Mouse (Mus musculus) MEL (cell line): Measurements from ENCODE around the gene Mlc1.

Source experiments
- CHD2 ChIP-seq: IDR thresholded peaks from 2 replicates; pipeline ENCODE4 v1.6.1; 2011; ENCODE audit warnings: low read length, improper control_type of control experiment
- CTCF ChIP-seq, 3 experiments: IDR thresholded peaks in 2 of 3; conservative IDR thresholded peaks in 1 of 3; 2 replicates each; pipeline ENCODE4 v1.5.1; 2011 to 2012; ENCODE audit warnings: low read length in 3 of 3, low read depth in 2 of 3, mild to moderate bottlenecking in 2 of 3, improper control_type of control experiment in 1 of 3, inconsistent platforms in 1 of 3, mixed read lengths in 1 of 3, moderate library complexity in 1 of 3; ENCODE audit not compliant: control insufficient read depth in 1 of 3, insufficient read depth in 1 of 3, poor library complexity in 1 of 3, severe bottlenecking in 1 of 3
- ELF1 ChIP-seq: IDR thresholded peaks from 2 replicates; pipeline ENCODE4 v1.6.1; 2014; ENCODE audit warnings: low read depth, mild to moderate bottlenecking, inconsistent platforms, low read length, improper control_type of control experiment, moderate library complexity
- ETS1 ChIP-seq: IDR thresholded peaks from 2 replicates; pipeline ENCODE4 v1.6.1; 2012; ENCODE audit warnings: low read depth, mild to moderate bottlenecking, inconsistent platforms, low read length, improper control_type of control experiment, moderate library complexity
- GATA1 ChIP-seq: IDR thresholded peaks from 2 replicates; pipeline ENCODE4 v1.6.1; 2011; ENCODE audit warnings: low read depth, low read length, improper control_type of control experiment
- MAX ChIP-seq: IDR thresholded peaks from 2 replicates; pipeline ENCODE4 v1.6.1; 2011; ENCODE audit warnings: low read length, improper control_type of control experiment
- POLR2A ChIP-seq, 2 experiments: IDR thresholded peaks; 2 replicates each; pipeline ENCODE4 v1.6.1; 2011 to 2012; ENCODE audit warnings: low read length in 2 of 2, mild to moderate bottlenecking in 2 of 2, control low read depth in 1 of 2, improper control_type of control experiment in 1 of 2, low read depth in 1 of 2, moderate library complexity in 1 of 2; ENCODE audit not compliant: control insufficient read depth in 1 of 2, insufficient read depth in 1 of 2, poor library complexity in 1 of 2

- no peak for TF ChIP-seq ELF1
- no peak for TF ChIP-seq CTCF (IDR thresholded peaks at IDR 0.05 in 2 of 3, conservative IDR thresholded peaks at IDR 0.05 in 1 of 3; ENCODE audit: control insufficient read depth in 1 of 3, insufficient read depth in 1 of 3, low read depth in 2 of 3, low read length in 3 of 3, poor library complexity in 1 of 3, severe bottlenecking in 1 of 3)
- TF ChIP-seq POLR2A (IDR thresholded peaks at IDR 0.05; ENCODE audit: control insufficient read depth in 1 of 2, insufficient read depth in 1 of 2, low read depth in 1 of 2, low read length in 2 of 2, poor library complexity in 1 of 2) = no peak
- no peak for TF ChIP-seq CHD2
- TF ChIP-seq ETS1 = no peak
- no peak for TF ChIP-seq MAX
- no peak for TF ChIP-seq GATA1
Measured at GRCm38 (mm10) chr15:88951246-88951645, 27.6 kb downstream of the Mlc1 start.
